Mouse (Mus musculus) myocyte (in vitro differentiated cells): ENCODE results near the gene Gm6309. TPM values are rescaled to one million over a fixed set of nuclear protein-coding genes. Genes with fewer than 3 reads are reported as not detected.

ENCODE experiments used
- H3K27me3 ChIP-seq: one replicate; pipeline ENCODE4 v1.6.1; 2011; ENCODE audit not compliant: control insufficient read depth, insufficient read depth, insufficient read length
- H3K36me3 ChIP-seq: one replicate; pipeline ENCODE4 v1.6.1; 2011; ENCODE audit not compliant: control insufficient read depth, insufficient read depth
- H3K4me2 ChIP-seq: one replicate; pipeline ENCODE4 v1.6.1; 2011; ENCODE audit warnings: low read depth, control low read depth
- H3K4me3 ChIP-seq: one replicate; pipeline ENCODE4 v1.5.1; 2011; ENCODE audit warnings: mild to moderate bottlenecking, control low read depth, moderate library complexity
- H3K79me2 ChIP-seq: one replicate; pipeline ENCODE4 v1.6.1; 2011; ENCODE audit not compliant: control insufficient read depth, insufficient read depth
- H3ac ChIP-seq: one replicate; pipeline ENCODE4 v1.6.1; 2011; ENCODE audit not compliant: control insufficient read depth, insufficient read length
- CEBPB ChIP-seq: IDR thresholded peaks from 2 replicates; pipeline ENCODE4 v1.6.1; 2011; ENCODE audit warnings: mild to moderate bottlenecking, moderate library complexity; ENCODE audit not compliant: poor library complexity, insufficient read depth, severe bottlenecking
- E2F4 ChIP-seq: IDR thresholded peaks from one replicate; pipeline ENCODE4 v1.6.1; 2011; ENCODE audit warnings: mild to moderate bottlenecking, control low read depth, moderate library complexity; ENCODE audit not compliant: insufficient read depth
- MAX ChIP-seq: IDR thresholded peaks from one replicate; pipeline ENCODE4 v1.6.1; 2011; ENCODE audit warnings: low read depth, mild to moderate bottlenecking, control low read depth
- MYOD1 ChIP-seq, 3 experiments: IDR thresholded peaks; one replicate each; pipeline ENCODE4 v1.6.1; 2011; ENCODE audit warnings: control low read depth in 2 of 3, low read depth in 2 of 3, mild to moderate bottlenecking in 2 of 3, moderate library complexity in 1 of 3; ENCODE audit not compliant: insufficient read length in 2 of 3, control insufficient read depth in 1 of 3
- MYOG ChIP-seq, 3 experiments: IDR thresholded peaks; one replicate each; pipeline ENCODE4 v1.6.1; 2011; ENCODE audit warnings: control low read depth in 2 of 3, low read depth in 2 of 3, mild to moderate bottlenecking in 2 of 3; ENCODE audit not compliant: insufficient read length in 2 of 3, control insufficient read depth in 1 of 3, insufficient read depth in 1 of 3
- POLR2A ChIP-seq: IDR thresholded peaks from one replicate; pipeline ENCODE4 v1.6.1; 2011; ENCODE audit warnings: low read depth, mild to moderate bottlenecking, control low read depth, moderate library complexity; ENCODE audit not compliant: insufficient read length
- POLR2AphosphoS2 ChIP-seq: IDR thresholded peaks from one replicate; pipeline ENCODE4 v1.6.1; 2011; ENCODE audit warnings: low read depth, control low read depth; ENCODE audit not compliant: insufficient read length
- REST ChIP-seq: IDR thresholded peaks from one replicate; pipeline ENCODE4 v1.6.1; 2011; ENCODE audit warnings: mild to moderate bottlenecking, control low read depth, moderate library complexity; ENCODE audit not compliant: insufficient read depth, insufficient read length
- SRF ChIP-seq: IDR thresholded peaks from one replicate; pipeline ENCODE4 v1.6.1; 2011; ENCODE audit warnings: low read depth; ENCODE audit not compliant: control insufficient read depth, insufficient read length
- TCF12 ChIP-seq: IDR thresholded peaks from one replicate; pipeline ENCODE4 v1.6.1; 2011; ENCODE audit warnings: mild to moderate bottlenecking, control low read depth; ENCODE audit not compliant: poor library complexity, insufficient read depth, severe bottlenecking
- TCF3 ChIP-seq: IDR thresholded peaks from one replicate; pipeline ENCODE4 v1.6.1; 2011; ENCODE audit warnings: low read depth, control low read depth; ENCODE audit not compliant: insufficient read length
- USF1 ChIP-seq: IDR thresholded peaks from one replicate; pipeline ENCODE4 v1.6.1; 2011; ENCODE audit warnings: low read depth, mild to moderate bottlenecking, control low read depth, moderate library complexity
- polyA plus RNA-seq: library from polyadenylated mRNA; unstranded; fragments of >200 nt; fragmentation: generic; extraction: Trizol; gene quantifications from one replicate; pipeline ENCODE4 v1.2.1, GENCODE M21; 2012; ENCODE audit warnings: missing spikeins

The Gm6309 gene
- polyA plus RNA-seq, 1 experiment, result not detected

- no peaks in the 10 kb centered on the region for H3K79me2 ChIP-seq
- no peak overlapping the region for H3K4me2 ChIP-seq
- no peak overlapping the region for H3K4me3 ChIP-seq
- peaks cover 6% of the 10 kb centered on the region for H3K36me3 ChIP-seq
- no peak for TF ChIP-seq POLR2A
- no peak for TF ChIP-seq SRF
- TF ChIP-seq E2F4, result no peak
- TF ChIP-seq MAX, result no peak
- no peak for TF ChIP-seq MYOD1 (IDR thresholded peaks at IDR 0.05; ENCODE audit: control insufficient read depth in 1 of 3, insufficient read length in 2 of 3, low read depth in 2 of 3)
- TF ChIP-seq MYOG (IDR thresholded peaks at IDR 0.05; ENCODE audit: control insufficient read depth in 1 of 3, insufficient read depth in 1 of 3, insufficient read length in 2 of 3, low read depth in 2 of 3), result no peak
- no peak overlapping the region for H3ac ChIP-seq
- H3K27me3 ChIP-seq, result no peaks in the 10 kb centered on the region
Measured at GRCm38 (mm10) chr5:146199073-146199472, 28.6 kb upstream of the Gm6309 start.

- no peak for TF ChIP-seq SRF
- no peak for TF ChIP-seq USF1
- no peak for TF ChIP-seq MYOD1 (IDR thresholded peaks at IDR 0.05; ENCODE audit: control insufficient read depth in 1 of 3, insufficient read length in 2 of 3, low read depth in 2 of 3)
- no peak for TF ChIP-seq MAX
- no peak for TF ChIP-seq POLR2AphosphoS2
- TF ChIP-seq MYOG (IDR thresholded peaks at IDR 0.05; ENCODE audit: control insufficient read depth in 1 of 3, insufficient read depth in 1 of 3, insufficient read length in 2 of 3, low read depth in 2 of 3), result no peak
- no peak for TF ChIP-seq CEBPB
- TF ChIP-seq TCF3, result no peak
- TF ChIP-seq E2F4, result no peak
- TF ChIP-seq POLR2A, result no peak
- no peak for TF ChIP-seq REST
- no peak for TF ChIP-seq TCF12
- H3K4me2 ChIP-seq, result no peak overlapping the region
- no peaks in the 10 kb centered on the region for H3K36me3 ChIP-seq
- no peak overlapping the region for H3ac ChIP-seq
- H3K79me2 ChIP-seq, result no peaks in the 10 kb centered on the region
- H3K4me3 ChIP-seq, result no peak overlapping the region
- H3K27me3 ChIP-seq, result no peaks in the 10 kb centered on the region
Measured at GRCm38 (mm10) chr5:146193360-146193759, 22.8 kb upstream of the Gm6309 start.

GRCm38 (mm10) chr5:146190501-146191269, 20.2 kb upstream of the Gm6309 start:
- H3K79me2 ChIP-seq, result no peaks in the 10 kb centered on the region
- TF ChIP-seq POLR2A, result no peak
- TF ChIP-seq REST, result no peak
- no peak for TF ChIP-seq TCF12
- no peak for TF ChIP-seq E2F4
- TF ChIP-seq CEBPB, result no peak
- TF ChIP-seq POLR2AphosphoS2, result no peak
- TF ChIP-seq MAX, result no peak
- no peak for TF ChIP-seq MYOG (IDR thresholded peaks at IDR 0.05; ENCODE audit: control insufficient read depth in 1 of 3, insufficient read depth in 1 of 3, insufficient read length in 2 of 3, low read depth in 2 of 3)
- TF ChIP-seq USF1, result no peak
- no peak for TF ChIP-seq MYOD1 (IDR thresholded peaks at IDR 0.05; ENCODE audit: control insufficient read depth in 1 of 3, insufficient read length in 2 of 3, low read depth in 2 of 3)
- no peak for TF ChIP-seq SRF
- no peak for TF ChIP-seq TCF3

GRCm38 (mm10) chr5:146190093-146190492, 19.6 kb upstream of the Gm6309 start:
- TF ChIP-seq SRF (no peak), TCF3 (no peak), REST (no peak), CEBPB (no peak), POLR2AphosphoS2 (no peak), USF1 (no peak), TCF12 (no peak), MYOG (IDR thresholded peaks at IDR 0.05; ENCODE audit: control insufficient read depth in 1 of 3, insufficient read depth in 1 of 3, insufficient read length in 2 of 3, low read depth in 2 of 3) (no peak), POLR2A (no peak), MYOD1 (IDR thresholded peaks at IDR 0.05; ENCODE audit: control insufficient read depth in 1 of 3, insufficient read length in 2 of 3, low read depth in 2 of 3) (no peak), E2F4 (no peak)
- no peaks in the 10 kb centered on the region for H3K27me3 ChIP-seq
- H3K4me2 ChIP-seq, result no peak overlapping the region
- no peak overlapping the region for H3K4me3 ChIP-seq
- no peaks in the 10 kb centered on the region for H3K79me2 ChIP-seq
- no peak overlapping the region for H3ac ChIP-seq
- H3K36me3 ChIP-seq, result no peaks in the 10 kb centered on the region

More at GRCm38 (mm10) chr5:146190501-146191269, 20.2 kb upstream of the Gm6309 start:
- H3K4me2 ChIP-seq, result no peak overlapping the region
- H3K27me3 ChIP-seq, result no peaks in the 10 kb centered on the region
- no peak overlapping the region for H3ac ChIP-seq
- no peak overlapping the region for H3K4me3 ChIP-seq
- no peaks in the 10 kb centered on the region for H3K36me3 ChIP-seq

- Histone ChIP-seq H3ac (no peak overlapping the region), H3K4me2 (no peak overlapping the region), H3K36me3 (no peaks in the 10 kb centered on the region), H3K4me3 (no peak overlapping the region), H3K27me3 (no peaks in the 10 kb centered on the region), H3K79me2 (no peaks in the 10 kb centered on the region)
- TF ChIP-seq SRF (no peak), MYOD1 (IDR thresholded peaks at IDR 0.05; ENCODE audit: control insufficient read depth in 1 of 3, insufficient read length in 2 of 3, low read depth in 2 of 3) (no peak), TCF12 (no peak), E2F4 (no peak), TCF3 (no peak), CEBPB (no peak), MAX (no peak), MYOG (IDR thresholded peaks at IDR 0.05; ENCODE audit: control insufficient read depth in 1 of 3, insufficient read depth in 1 of 3, insufficient read length in 2 of 3, low read depth in 2 of 3) (no peak), USF1 (no peak), POLR2A (no peak), REST (no peak), POLR2AphosphoS2 (no peak)
Measured at GRCm38 (mm10) chr5:146188712-146189111, 18.2 kb upstream of the Gm6309 start.
